Mouse (Mus musculus) thymus, postnatal 14 days (tissue): ENCODE measurements at regions not wholly inside any gene's neighbourhood (a gene's known extent, or its start where the extent isn't known, plus 50 kb on each side); places are given as distances from the start of the nearest gene placed in this dataset.

ENCODE experiments used
- DNase-seq: peaks from one replicate; pipeline ENCODE4 v3.0.0; 2021

GRCm38 (mm10) chr4:131216361-131216760, 272.2 kb downstream of the Matn1 start:
- no peak for DNase-seq

- DNase-seq, result no peak
Measured at GRCm38 (mm10) chr4:131217083-131217482, 272.9 kb downstream of the Matn1 start.

DNA sequence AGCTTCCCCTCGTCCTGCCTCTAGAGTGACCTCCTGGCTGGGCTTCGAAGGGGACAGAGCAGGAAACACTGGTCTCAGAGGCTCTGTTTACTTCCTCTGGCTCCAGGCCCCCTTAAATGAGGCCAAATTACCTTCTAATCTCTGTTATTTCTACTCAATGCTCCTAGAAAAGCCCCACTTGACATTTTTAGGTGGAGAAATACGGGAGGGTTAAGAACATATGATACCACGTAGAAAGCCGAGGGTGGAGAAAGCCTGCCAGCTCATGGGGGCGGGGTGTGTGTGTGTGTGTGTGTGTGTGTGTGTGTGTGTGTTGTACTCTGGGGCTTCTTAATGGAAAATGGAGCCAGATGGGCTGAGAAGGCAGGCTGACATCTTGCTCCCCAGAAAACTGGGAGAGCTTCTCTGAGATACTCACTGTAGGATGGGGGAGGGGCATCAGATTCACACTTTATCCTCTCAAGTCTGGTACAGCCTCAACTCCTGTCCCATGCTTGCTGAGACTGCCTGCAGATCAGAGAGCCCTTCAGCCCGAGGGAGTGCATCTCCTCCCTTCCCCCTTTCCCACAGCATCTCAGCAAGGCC, 273.5 kb downstream of the Matn1 start:
- DNase-seq, result no peak

GRCm38 (mm10) chr4:131220966-131221365, 276.8 kb downstream of the Matn1 start:
- no peak for DNase-seq

- no peak for DNase-seq
Measured at GRCm38 (mm10) chr4:131230361-131230760, 286.2 kb downstream of the Matn1 start.

- no peak for DNase-seq
Measured at GRCm38 (mm10) chr4:131236611-131237031, 292.4 kb downstream of the Matn1 start.

DNA sequence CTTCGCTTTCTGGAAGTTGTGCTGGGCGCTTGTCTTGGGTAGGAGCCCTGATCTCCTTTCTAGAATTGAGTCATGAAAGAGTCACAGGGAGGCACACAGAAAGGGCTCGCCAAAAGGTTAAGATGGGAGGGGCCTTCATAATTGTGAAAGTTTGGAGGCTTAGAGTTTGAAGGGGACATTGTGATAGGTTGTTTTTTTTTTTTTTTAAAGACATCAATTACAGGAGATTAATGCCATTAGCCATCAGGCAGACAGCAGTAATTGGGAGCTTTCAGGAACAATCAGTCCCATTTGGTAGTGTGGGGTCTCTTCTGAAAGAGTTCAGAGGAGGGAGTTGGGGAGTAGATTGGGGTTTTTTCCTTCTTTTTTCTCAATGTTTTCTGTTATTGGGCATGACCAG, 294.4 kb downstream of the Matn1 start:
- no peak for DNase-seq

DNA sequence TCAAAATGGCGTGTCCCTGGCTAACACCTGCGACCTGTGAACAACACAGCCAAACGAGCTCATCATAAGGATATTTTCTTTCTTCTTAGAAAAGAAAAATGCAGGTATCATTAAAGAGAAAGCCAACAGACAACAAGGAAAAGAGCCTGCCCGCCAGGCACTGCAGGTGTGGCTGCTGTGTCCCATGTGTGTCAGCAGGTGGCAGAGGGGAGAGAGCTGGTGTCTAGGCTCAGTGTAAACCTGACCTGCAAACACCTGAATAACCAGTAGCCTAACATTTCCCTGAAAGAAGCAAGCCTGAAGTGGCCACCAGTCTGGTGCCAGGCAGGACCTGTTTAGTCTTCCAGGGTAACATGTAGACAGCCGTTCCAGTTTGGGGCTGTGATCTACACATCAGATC, 294.9 kb downstream of the Matn1 start:
- DNase-seq, result no peak

GRCm38 (mm10) chr4:131240457-131240856, 296.3 kb downstream of the Matn1 start:
- no peak for DNase-seq

GRCm38 (mm10) chr4:131242250-131242649, 298.1 kb downstream of the Matn1 start:
- no peak for DNase-seq

DNA sequence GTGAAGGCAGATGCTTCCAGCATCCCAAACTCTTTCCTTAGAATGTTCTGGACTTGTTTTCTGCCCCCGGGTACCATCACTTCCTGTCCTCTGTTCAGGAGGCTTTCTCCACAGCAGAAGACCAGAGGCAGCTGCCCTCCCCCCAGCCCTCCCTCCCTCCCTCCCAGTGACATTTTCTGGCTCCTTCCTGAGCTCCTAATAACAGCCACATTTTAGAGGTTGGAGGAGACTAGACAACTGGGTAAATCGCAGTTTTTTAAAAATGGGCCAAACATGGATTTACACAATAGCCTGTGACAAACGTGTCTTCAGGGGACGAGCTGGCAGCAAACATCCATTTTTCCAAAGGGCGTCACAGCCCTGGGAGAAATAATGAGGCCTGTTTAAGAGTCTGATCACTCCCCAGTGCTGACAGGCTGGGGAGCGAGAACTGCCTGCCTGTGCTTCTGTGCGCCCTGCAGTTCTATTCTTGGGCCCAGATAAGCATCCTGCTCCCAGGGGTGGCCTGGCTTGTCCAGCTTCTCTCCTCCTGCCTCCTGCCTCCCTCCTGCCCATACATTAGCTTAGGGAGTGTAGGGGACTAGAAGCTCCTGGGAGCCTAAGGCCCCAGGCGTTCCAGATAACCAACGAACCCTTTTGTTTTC, 299.7 kb downstream of the Matn1 start:
- DNase-seq, result no peak

- DNase-seq, result peak; percentile 12
Measured at GRCm38 (mm10) chr4:131252602-131253442, 308.6 kb downstream of the Matn1 start.

DNA sequence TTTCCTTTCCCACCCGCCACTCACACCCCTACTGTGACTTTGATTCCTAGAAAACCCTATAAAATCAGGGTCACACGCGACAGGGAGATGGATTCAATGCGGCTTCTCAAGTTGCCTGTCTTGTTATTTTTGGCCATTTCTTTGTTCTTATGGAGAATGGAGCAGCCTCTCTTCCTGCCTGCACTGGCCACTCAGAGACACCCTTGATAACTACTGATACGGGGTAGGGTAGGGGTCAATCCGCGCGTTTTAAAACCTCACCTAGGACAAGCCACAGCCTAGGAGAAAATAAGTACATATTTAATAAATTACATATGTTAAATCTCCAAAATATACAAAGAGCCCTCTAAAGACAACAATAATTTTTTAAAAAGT, 309.2 kb downstream of the Matn1 start:
- DNase-seq, result no peak

DNA sequence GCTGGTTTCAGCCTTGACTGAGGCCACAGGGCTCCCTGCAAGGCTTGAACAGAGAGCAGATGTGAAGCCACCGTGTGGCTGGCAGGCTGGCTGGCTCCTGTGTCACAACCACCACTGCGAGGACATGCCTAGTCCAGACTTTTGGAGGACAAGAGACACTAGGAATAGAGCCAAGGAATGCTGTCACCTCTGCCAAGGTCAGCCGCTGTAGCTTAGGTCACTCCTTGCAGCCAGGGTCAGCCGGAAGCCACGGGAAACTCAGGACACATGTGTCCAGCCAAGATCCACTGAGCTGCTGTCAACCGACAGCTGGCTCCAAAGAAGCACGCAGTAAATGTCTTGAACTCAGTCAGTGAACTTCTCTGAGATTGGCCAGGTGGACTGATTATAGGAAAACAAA, 310.1 kb downstream of the Matn1 start:
- DNase-seq, result no peak

DNA sequence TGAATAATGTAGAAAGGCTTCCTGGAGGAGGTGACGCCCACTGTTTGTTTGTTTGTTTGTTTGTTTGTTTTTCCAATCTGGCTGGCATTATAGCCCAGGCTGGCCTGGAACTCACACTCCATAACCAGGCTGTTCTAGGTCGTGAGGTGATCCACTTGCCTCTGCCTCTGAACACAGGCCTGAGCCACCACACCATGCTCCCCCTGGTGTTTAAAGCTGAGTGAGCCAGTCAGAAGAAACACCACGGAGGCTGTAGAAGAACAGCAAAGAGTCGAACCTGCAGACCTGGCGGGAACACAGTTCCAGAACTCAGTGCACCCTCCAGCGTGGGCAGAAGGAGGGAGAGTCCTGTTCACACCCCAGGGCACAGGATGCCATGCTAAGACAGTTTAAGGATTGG, 310.5 kb downstream of the Matn1 start:
- no peak for DNase-seq

DNA sequence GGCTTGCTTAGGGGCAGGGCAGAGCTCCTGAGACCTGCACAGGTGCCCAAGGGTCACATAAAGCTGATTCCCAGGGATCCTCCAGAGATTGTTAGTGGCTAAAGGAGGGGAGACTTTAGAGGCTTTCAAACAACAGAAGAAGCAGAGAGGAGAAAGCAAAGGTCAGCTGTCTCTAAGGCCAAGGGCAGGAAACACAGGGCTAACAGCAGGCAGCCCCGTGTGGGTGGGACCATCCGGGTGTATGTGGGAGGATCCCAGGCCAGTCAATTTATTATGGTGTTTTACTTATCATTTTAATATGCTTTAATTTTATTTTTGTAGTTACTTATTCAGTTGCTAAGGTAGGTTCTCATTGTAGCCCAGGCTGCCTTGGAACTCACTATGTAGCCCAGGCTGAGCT, 317.1 kb downstream of the Matn1 start:
- no peak for DNase-seq

GRCm38 (mm10) chr4:131262909-131263308, 318.7 kb downstream of the Matn1 start:
- no peak for DNase-seq

GRCm38 (mm10) chr4:131266764-131267163, 322.6 kb downstream of the Matn1 start:
- no peak for DNase-seq

DNA sequence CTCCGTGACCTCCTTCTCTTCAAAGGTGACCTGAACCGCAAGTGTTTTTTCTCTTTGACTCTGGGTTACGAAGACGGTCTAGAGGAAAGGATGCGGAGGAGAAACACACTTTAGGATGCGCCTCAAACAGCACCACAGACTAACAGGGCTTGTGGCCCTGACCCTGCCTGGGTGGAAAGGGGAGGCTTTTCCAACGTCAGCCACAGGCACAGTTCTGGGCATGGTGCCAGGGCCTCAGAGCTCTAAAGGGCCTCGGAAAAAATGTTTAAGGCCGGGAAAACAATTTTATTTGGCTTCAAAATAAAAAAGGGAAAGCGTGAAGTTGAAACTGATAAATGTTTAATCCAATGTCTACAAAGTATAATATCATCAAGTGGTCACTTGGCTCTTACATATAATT, 323.6 kb downstream of the Matn1 start:
- no peak for DNase-seq

GRCm38 (mm10) chr4:131270192-131270591, 326.0 kb downstream of the Matn1 start:
- DNase-seq, result no peak

- no peak for DNase-seq
Measured at GRCm38 (mm10) chr4:131272060-131272459, 327.9 kb downstream of the Matn1 start.

- DNase-seq, result no peak
Measured at GRCm38 (mm10) chr4:131293560-131293959, 349.4 kb downstream of the Matn1 start.

DNA sequence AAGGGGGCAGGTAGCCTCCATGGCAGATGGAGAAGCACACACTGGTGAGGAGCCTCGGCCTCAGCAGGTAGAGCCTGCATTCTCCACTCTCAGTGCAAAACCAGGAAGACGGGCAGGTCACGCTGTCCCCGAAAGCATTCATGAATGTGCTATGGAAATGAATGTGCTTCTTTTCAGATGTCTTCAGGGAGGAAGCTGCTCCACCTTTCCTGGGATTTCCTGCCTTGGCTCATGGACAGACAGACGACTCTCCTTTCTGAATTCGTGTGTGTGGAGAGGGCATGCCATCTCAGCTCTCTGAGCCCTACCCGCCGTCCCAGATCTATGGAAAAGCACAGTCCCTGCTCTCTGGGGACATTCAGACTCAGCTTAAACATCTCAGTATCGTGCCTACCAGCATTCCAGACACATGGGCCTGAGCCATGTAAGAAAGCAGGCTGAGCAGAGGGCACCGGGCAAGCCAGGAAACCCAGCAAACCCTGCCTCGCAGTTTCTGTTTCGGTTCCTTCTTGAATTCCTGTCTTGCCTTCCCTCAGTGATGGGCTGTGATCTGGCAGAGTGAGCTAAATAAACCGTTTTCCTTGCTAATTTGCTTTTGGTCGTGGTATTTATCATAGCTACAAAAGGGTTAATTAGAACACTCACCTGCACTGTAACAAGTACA, 354.0 kb downstream of the Matn1 start:
- no peak for DNase-seq

- DNase-seq, result no peak
Measured at GRCm38 (mm10) chr4:131303936-131304335, 359.8 kb downstream of the Matn1 start.
